Mouse (Mus musculus) urinary bladder, postnatal 36 days (tissue): Measurements from ENCODE around the gene Pde12.
A peak's percentile ranks its signal among the peaks of the same experiment; 100 is the strongest.

ENCODE experiments used
- DNase-seq, 2 experiments: peaks; one replicate each; pipeline ENCODE4 v3.0.0; 2022; ENCODE audit warnings: low spot score in 2 of 2, mixed read lengths in 1 of 2

Gene Pde12

GRCm38 (mm10) chr14:26643006-26643624 lies 26.6 kb downstream of the Pde12 start:
- no peak for DNase-seq

GRCm38 (mm10) chr14:26639961-26640360 lies 29.7 kb downstream of the Pde12 start:
- no peak for DNase-seq

- no peak for DNase-seq
Measured at GRCm38 (mm10) chr14:26639251-26639650, 30.4 kb downstream of the Pde12 start.

DNA sequence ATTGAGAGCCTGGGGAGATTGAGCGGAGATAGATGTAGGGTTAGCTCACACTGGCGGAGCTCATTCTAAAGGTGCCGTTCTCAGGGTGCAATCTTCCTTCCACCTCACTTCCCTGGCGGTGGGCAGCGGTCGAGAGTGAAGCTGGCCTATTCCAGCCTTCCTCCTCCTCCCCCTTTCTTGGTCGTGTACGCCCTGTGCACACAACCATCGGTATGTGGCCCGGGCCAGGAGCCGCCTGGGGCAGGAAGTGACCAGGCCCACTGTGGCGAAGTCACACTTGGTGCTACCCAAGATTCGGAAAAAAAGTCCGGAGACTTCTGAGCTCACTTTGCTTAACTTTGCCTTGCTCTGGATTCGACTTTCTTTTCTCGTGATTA lies 31.0 kb downstream of the Pde12 start:
- DNase-seq: peak; percentile 62 to 65

DNA sequence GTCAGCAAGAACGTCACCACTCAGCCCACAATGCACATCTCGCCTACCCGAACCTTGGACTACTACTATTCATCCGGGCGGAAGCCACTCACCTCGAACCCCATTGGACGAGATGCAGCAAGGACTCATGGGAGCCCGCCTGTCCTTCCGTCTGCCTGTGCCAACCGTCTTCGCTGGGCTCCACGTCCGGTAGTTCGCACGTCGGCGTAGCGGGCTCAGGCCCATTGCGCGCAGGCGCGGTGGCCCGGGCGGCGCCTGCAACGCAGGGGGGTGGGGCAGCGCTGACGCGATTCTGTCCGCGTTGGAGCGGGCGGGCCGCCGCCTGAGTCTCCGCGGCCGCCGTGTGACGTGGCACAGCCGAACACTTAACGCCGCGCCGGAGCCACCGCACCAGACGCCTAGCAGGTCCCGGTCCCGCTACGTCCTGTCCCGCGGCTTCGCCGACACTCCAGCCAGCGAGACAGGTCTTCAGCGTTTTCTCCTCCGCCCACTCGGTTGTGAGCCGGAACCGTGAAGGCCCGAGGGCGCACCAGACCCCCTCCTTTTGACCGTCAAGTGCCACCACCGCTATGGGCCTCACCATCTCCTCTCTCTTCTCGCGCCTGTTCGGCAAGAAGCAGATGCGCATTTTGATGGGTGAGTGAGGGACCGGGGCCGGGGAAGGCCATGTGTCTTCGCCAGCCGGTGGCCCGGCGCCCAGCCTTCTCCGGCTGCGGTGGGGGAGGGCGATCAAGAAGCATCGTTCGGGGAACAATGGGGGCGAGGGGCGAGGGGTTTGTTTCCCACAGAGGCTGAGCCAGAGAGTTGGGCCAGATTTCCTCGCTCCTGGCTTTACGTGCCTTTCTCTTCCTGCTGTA lies 31.6 kb downstream of the Pde12 start, which contains the start of gene Arf4:
Gene Arf4, plus strand, starts transcription at position 224 of the 857 bp plus-strand sequence.
- peak; percentile 96 to 98 for DNase-seq

DNA sequence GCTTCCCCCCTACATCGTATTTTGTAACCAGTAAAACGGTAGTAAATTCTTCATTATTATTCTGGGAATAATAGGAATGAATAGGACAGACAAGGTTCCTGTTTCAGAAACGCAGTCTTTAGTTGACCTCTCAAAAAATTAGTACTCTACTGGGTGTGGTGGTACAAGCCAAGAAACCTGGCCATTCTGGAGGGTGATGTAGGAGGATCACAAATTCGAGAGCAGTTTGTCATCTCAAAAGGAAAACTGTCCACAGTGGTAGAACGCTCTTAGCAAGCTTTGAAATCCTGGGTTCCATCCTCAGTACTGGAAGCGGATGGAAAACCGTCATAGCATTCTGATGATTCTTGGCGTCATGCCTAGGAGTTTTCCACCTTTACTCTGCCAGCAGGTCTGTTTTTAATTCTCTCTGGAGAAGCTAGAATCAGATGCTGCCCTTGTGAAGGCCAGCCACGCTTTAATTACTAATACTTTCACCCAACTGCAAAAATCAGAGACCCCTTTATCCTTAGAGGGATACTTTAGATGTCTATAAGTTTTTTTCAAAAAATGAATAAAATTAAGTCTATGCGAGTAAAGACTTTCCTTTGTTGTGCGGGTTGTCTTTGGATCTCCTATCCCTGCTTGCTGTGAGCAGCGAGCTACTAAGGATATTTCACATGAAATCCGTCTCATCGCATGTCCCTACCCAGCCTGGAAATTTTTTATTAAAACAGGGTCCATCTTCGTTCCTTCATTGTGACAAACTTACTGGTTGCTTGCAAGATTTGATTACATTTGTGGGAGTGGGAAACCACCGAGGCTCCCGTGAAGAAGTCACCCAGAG lies 32.4 kb downstream of the Pde12 start:
- DNase-seq: peak; percentile 5 to 17

DNA sequence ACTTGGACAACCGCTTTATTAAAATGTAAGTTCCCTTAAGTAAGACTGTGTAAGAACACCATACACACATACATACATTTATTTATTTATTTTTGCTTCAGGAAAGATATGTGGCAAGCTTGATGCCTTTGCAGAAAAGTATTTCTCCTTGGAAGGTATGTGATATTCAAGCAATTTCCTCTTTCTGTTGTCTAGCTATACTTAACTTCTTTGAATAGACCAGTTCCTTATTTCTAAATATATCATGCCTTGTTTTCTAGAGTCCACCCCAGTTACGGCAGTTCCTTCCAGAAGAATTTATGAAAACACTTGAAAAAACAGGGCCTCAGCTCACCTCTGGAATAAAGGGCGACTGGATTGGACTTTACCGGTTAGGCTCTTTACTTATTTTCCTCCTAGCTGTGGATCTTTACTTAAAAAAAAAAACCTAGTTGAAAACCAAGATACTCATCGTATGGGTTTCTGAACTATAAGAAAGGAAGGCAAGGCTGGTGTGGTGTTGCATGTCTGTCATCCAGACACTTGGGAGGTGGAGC lies 43.0 kb downstream of the Pde12 start:
- DNase-seq: no peak

DNA sequence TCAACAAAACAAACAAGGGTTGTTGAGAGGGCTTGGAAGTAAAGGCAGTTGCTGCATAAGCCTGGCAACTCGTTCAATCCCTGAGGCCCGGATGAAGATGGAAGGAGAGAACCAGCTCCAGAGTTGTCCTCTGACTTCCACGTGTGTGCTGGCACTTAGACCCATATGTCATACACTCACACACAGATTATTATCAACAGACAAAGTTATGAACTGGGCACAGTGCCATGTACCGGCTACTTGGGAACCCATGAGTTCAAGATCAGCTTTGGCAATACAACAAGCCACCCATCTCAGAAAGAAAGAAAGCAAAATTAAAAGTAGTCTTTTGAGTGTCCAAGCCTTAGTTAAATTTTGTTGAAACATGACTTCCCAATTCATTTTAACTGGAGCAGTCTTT lies 44.4 kb downstream of the Pde12 start:
- no peak for DNase-seq

DNA sequence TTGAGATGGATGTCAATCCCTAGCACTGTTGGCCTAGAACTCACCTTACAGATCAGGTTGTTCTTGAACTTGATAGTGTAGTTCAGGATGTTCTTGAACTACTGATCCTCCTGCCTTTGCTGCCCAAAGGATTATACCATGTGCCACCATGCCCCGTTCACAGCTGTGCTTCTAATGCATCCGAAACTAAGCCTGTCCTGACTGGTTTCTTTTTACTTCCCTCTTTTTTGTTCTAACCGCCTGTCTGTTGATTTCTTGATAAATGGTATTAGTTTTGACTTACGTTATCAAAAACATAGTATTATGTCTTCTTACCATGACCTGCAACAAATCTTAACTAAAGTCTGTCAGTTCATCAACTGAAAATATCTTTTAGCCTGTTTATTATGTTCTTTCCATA lies 59.0 kb downstream of the Pde12 start:
- DNase-seq: no peak
